Mouse (Mus musculus) liver, adult 2 months (tissue): ENCODE measurements at regions not wholly inside any gene's neighbourhood (a gene's known extent, or its start where the extent isn't known, plus 50 kb on each side); places are given as distances from the start of the nearest gene placed in this dataset.

Experiments
- CTCF ChIP-seq: fragments of 200-500 bp; IDR thresholded peaks from 2 replicates; pipeline ENCODE4 v1.5.1; 2011; ENCODE audit warnings: low read depth, low read length, control low read depth
- POLR2A ChIP-seq: fragments of 200-500 bp; IDR thresholded peaks from 2 replicates; pipeline ENCODE4 v1.6.1; 2011; ENCODE audit warnings: low read length, control low read depth; ENCODE audit not compliant: insufficient read depth; ENCODE audit errors: extremely low read depth

DNA sequence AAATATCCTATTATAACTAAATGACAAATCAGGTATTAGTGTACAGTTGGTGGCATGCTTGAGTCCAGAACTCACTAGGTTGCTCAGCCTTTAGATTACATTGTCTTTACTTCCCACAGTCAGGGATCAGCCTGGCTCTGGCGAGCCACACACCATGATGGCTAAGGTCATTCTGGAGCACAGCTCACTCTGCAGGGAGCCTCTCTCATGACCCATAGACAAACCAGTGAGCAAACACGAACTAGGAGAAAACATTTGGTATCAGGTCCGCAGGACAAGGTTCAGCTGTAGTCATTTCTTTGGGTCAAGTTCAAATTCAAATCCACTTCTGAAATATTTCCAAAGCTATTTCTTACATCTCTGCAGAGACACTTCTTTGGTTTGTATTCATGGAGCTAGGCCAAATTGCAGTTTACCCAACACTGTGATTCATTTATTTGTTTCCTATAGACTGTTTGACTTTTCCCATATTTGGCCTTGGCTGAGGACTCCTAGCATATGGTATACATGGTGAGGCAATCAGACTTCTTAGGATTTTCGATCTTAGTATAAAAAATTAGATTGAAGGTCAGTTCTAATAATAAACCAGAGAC lies 64.5 kb upstream of the Eed start:
- no peak for TF ChIP-seq CTCF
- TF ChIP-seq POLR2A: no peak
